Mouse (Mus musculus) liver, embryonic 14.5 days (tissue): ENCODE results near the gene Ptger4. TPM values are rescaled to one million over a fixed set of nuclear protein-coding genes. Genes with fewer than 3 reads are reported as not detected.
A peak's percentile ranks its signal among the peaks of the same experiment; 100 is the strongest.
"Not testable (repeated sequence)": the region's sequence is repeated elsewhere in the genome, so short reads cannot be mapped to it uniquely, and the experiment has no call there.

Experiments used
- ATAC-seq: fragments of 200-750 bp; cut with Nextera tagmentation; 2 replicates; pipeline ENCODE4 v1.8.0; 2017; ENCODE audit warnings: moderate number of reproducible peaks, mild to moderate bottlenecking, moderate library complexity; ENCODE audit not compliant: insufficient read depth
- DNase-seq, 3 experiments: peaks; one replicate each; pipeline ENCODE4 v3.0.0-alpha.2; 2012 to 2013; ENCODE audit warnings: low read depth in 3 of 3, low spot score in 3 of 3
- H3K27ac ChIP-seq: fragments of 300-500 bp; sonication (generic); 2 replicates; pipeline ENCODE4 v1.5.1; 2014; ENCODE audit warnings: moderate library complexity, mild to moderate bottlenecking, control low read depth, inconsistent platforms
- H3K27me3 ChIP-seq: fragments of 300-500 bp; sonication (generic); 2 replicates; pipeline ENCODE4 v1.6.1; 2014; ENCODE audit warnings: mild to moderate bottlenecking, low read length, moderate library complexity; ENCODE audit not compliant: control insufficient read depth, insufficient read depth
- H3K36me3 ChIP-seq: fragments of 300-500 bp; sonication (generic); replicated peaks from 2 replicates; pipeline ENCODE4 v1.6.1; 2014; ENCODE audit warnings: low read depth; ENCODE audit not compliant: control insufficient read depth, insufficient read depth
- H3K4me1 ChIP-seq, 2 experiments: fragments of 200-500 bp in 1 of 2; fragments of 300-500 bp in 1 of 2; sonication (generic) in 1 of 2; replicated peaks; 2 replicates each; pipeline ENCODE4 v1.6.1; 2012 to 2014; ENCODE audit warnings: antibody characterized with exemption in 1 of 2, inconsistent platforms in 1 of 2, low read length in 1 of 2; ENCODE audit not compliant: control insufficient read depth in 2 of 2, insufficient read depth in 2 of 2
- H3K4me2 ChIP-seq: fragments of 300-500 bp; sonication (generic); 2 replicates; pipeline ENCODE4 v1.6.1; 2014; ENCODE audit warnings: low read depth, mild to moderate bottlenecking, control low read depth, moderate library complexity
- H3K4me3 ChIP-seq, 2 experiments: fragments of 200-500 bp in 1 of 2; fragments of 300-500 bp in 1 of 2; sonication (generic) in 1 of 2; 2 replicates each; pipeline ENCODE4 v1.5.1; 2012 to 2014; ENCODE audit warnings: low read depth in 2 of 2, low read length in 2 of 2, mild to moderate bottlenecking in 2 of 2, control low read depth in 1 of 2, inconsistent platforms in 1 of 2, moderate library complexity in 1 of 2; ENCODE audit not compliant: insufficient read depth in 1 of 2
- H3K9ac ChIP-seq: fragments of 300-500 bp; sonication (generic); replicated peaks from 2 replicates; pipeline ENCODE4 v1.6.1; 2014; ENCODE audit warnings: mild to moderate bottlenecking, control low read depth, moderate library complexity
- H3K9me3 ChIP-seq: fragments of 300-500 bp; sonication (generic); 2 replicates; pipeline ENCODE4 v1.6.1; 2016; ENCODE audit warnings: low read length, mixed read lengths; ENCODE audit not compliant: control insufficient read depth
- CTCF ChIP-seq: IDR thresholded peaks from 2 replicates; pipeline ENCODE4 v1.5.1; 2016; ENCODE audit warnings: antibody characterized with exemption, low read depth, control low read depth
- EP300 ChIP-seq: IDR thresholded peaks from 2 replicates; pipeline ENCODE4 v1.6.1; 2016; ENCODE audit warnings: antibody characterized with exemption, low read depth
- WGBS: fragments of 180-500 bp; shearing (Covaris S2); extraction: QIAGEN DNeasy Blood & Tissue Kit; methylation state at CpG from one replicate; pipeline ENCODE4 v1.1.7; 2014; ENCODE audit not compliant: insufficient replicate concordance; 5-methylcytosine and 5-hydroxymethylcytosine counted together
- polyA plus RNA-seq, 2 experiments: library from polyadenylated mRNA; depleted of rRNA in 1 of 2; stranded (reverse) in 1 of 2; unstranded in 1 of 2; fragments of >200 nt; fragmentation: Nextera tagmentation in 1 of 2; extraction: Ambion mirVana in 1 of 2; gene quantifications; 2 replicates each; pipeline versions ENCODE4 v1.2.1 to v1.2.3; 2012 to 2014

Ptger4 gene
- polyA plus RNA-seq, 2 experiments = 1.3 to 1.5 TPM

DNA sequence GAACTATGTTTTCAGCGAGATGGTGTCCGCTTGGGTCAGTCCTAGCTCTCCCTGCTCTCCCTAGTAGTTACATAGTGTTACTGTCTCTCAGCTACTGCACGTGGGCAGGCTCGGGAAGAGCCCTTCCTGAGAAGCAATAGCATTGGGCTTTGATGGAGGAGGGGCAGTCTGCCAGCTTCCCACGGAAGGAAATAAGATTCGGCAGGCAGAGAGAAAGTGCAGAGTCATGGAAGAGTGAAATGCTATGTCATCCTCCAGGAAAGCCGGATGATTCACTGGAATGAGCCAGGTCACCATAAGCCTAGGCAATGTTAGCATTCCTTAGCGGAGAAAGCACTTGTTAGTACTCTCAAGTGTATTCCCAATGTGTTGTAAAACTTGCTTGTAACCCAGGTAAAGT lies 8.5 kb downstream of the Ptger4 start:
- Histone ChIP-seq H3K4me3 (no peak overlapping the region), H3K4me2 (peak overlapping the region; percentile 26; the same call in 1 of the 2 replicates), H3K9ac (no peak overlapping the region), H3K27ac (no peak overlapping the region), H3K27me3 (no peaks in the 10 kb centered on the region), H3K9me3 (no peaks in the 10 kb centered on the region), H3K36me3 (no peaks in the 10 kb centered on the region), H3K4me1 (peaks cover 10 to 27% of the 10 kb centered on the region in 2 experiments)
- ATAC-seq (peak; percentile 60), DNase-seq (peak in 1 of 3 experiments; percentile 46)
- TF ChIP-seq EP300 = no peak
- TF ChIP-seq CTCF = no peak
- 36% methylated on average over 8 of the region's 8 CpGs for WGBS

DNA sequence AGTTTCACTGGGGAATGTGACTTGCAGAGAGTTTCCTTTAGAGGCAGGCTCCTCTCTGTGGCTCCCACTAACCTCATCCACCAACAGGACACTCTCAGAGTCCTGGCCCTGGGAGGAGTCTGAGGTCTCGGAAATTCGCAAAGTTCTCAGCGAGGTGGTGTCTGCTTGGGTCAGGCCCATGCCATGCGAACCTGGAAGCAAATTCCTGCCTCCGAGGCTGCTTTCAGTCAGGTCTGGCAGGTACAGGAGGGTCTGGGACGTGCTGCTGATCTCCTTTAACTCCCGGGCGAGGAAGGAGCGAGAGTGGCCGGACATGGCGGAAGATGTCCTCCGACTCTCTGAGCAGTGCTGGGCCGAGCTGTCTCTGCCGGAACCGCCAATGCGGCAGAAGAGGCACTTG lies 9.3 kb downstream of the Ptger4 start:
- DNase-seq (no peak), ATAC-seq (no peak)
- no peak overlapping the region for H3K4me2 ChIP-seq
- no peak for TF ChIP-seq CTCF
- no peak for TF ChIP-seq EP300
- H3K4me3 ChIP-seq = no peak overlapping the region
- no peaks in the 10 kb centered on the region for H3K9me3 ChIP-seq
- no peaks in the 10 kb centered on the region for H3K27me3 ChIP-seq
- H3K27ac ChIP-seq = no peak overlapping the region
- WGBS = 87% methylated on average over 16 of the region's 16 CpGs
- peaks cover 10 to 21% of the 10 kb centered on the region in 2 experiments for H3K4me1 ChIP-seq
- no peak overlapping the region for H3K9ac ChIP-seq
- H3K36me3 ChIP-seq = no peaks in the 10 kb centered on the region

DNA sequence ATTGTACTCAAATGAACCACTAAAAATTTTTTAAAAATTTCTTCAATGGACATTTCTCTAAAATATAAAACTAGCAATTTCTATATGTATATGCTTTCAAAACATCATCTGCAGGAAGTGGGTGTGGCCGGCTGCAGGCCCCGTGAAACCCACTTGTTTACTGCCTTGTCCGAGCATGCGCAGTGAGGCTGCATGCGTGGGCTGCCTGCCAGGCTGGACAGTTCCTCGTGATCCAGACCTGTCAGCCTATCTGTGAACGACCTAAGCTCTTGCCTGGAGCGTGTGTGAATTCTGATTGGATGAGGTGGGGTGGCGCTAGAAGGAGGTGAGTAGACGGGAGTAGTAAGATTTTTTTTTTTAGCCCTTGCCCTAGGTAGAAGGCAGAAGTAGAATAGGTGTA lies 13.2 kb downstream of the Ptger4 start:
- 64% methylated on average over 10 of the region's 10 CpGs for WGBS
- not testable (repeated sequence) for H3K4me1 ChIP-seq, H3K9me3 ChIP-seq, H3K27ac ChIP-seq, H3K4me2 ChIP-seq, DNase-seq, ATAC-seq, H3K27me3 ChIP-seq, H3K4me3 ChIP-seq, H3K36me3 ChIP-seq, H3K9ac ChIP-seq

- no peak overlapping the region for H3K4me3 ChIP-seq
- H3K9ac ChIP-seq = no peak overlapping the region
- no peak overlapping the region for H3K27ac ChIP-seq
- H3K9me3 ChIP-seq = no peaks in the 10 kb centered on the region
- H3K4me1 ChIP-seq = no peaks in the 10 kb centered on the region
- WGBS = 81% methylated on average over 6 of the region's 6 CpGs
- no peaks in the 10 kb centered on the region for H3K36me3 ChIP-seq
- DNase-seq = no peak
- H3K27me3 ChIP-seq = no peaks in the 10 kb centered on the region
- TF ChIP-seq CTCF = no peak
- no peak for TF ChIP-seq EP300
- ATAC-seq = no peak
- H3K4me2 ChIP-seq = no peak overlapping the region
These were observed 23.5 kb downstream of the Ptger4 start for GRCm38 (mm10) chr15:5220491-5220890.

DNA sequence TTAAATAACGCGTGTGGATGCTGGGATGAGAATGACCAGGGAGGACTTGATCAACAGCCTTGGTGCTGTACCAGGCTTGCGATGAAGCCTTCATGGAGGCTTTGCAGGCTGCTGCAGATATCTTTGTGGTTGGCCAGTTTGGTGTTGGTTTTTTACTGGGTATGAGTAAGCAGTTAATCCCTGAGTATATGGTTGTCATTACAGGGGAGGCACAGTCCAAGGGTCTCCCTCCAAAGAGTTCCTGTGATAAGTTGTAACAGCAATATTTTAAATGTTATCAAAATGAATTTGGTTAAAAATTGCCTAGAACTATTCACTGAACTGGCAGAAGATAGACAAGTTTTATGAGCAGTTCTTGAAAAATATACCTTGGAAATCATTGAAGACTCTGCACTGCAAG lies 34.9 kb downstream of the Ptger4 start:
- no peak overlapping the region for H3K4me2 ChIP-seq
- WGBS = 76% methylated on average over 3 of the region's 3 CpGs
- no peaks in the 10 kb centered on the region for H3K9me3 ChIP-seq
- no peak overlapping the region for H3K9ac ChIP-seq
- TF ChIP-seq EP300 = no peak
- TF ChIP-seq CTCF = no peak
- no peaks in the 10 kb centered on the region; the same call in 1 of the 2 replicates for H3K36me3 ChIP-seq
- H3K4me3 ChIP-seq = no peak overlapping the region
- peaks cover 0 to 3% of the 10 kb centered on the region in 2 experiments; a peak in 1 of 4 replicates for H3K4me1 ChIP-seq
- ATAC-seq (no peak), DNase-seq (no peak)
- H3K27me3 ChIP-seq = no peaks in the 10 kb centered on the region
- H3K27ac ChIP-seq = no peak overlapping the region
